Mouse (Mus musculus) C2C12 (cell line): ENCODE data around the gene Cpne2.

Experiments
- CEBPB ChIP-seq: IDR thresholded peaks from one replicate; pipeline ENCODE4 v1.6.1; 2011; ENCODE audit warnings: low read depth, mild to moderate bottlenecking, control low read depth, moderate library complexity
- CTCF ChIP-seq: IDR thresholded peaks from one replicate; pipeline ENCODE4 v1.5.1; 2011; ENCODE audit not compliant: control insufficient read depth, insufficient read depth, insufficient read length
- FOSL1 ChIP-seq: IDR thresholded peaks from one replicate; pipeline ENCODE4 v1.8.0; 2011; ENCODE audit warnings: mild to moderate bottlenecking, low read length; ENCODE audit not compliant: poor library complexity, insufficient read depth, severe bottlenecking
- MYOD1 ChIP-seq: IDR thresholded peaks from one replicate; pipeline ENCODE4 v1.6.1; 2011; ENCODE audit warnings: low read depth; ENCODE audit not compliant: control insufficient read depth, insufficient read length
- MYOG ChIP-seq: IDR thresholded peaks from one replicate; pipeline ENCODE4 v1.6.1; 2011; ENCODE audit not compliant: control insufficient read depth, insufficient read length; ENCODE audit errors: extremely low read depth

- no peak for TF ChIP-seq CTCF
- TF ChIP-seq MYOG = no peak
- peak; percentile 97 for TF ChIP-seq FOSL1
- TF ChIP-seq MYOD1 = peak; percentile 48
- no peak for TF ChIP-seq CEBPB
Measured at GRCm38 (mm10) chr8:94551471-94552422, 19.0 kb downstream of the Cpne2 start.
